Mouse (Mus musculus) heart, adult 2 months (tissue): ENCODE data around the gene Onecut3.

Experiments used
- CTCF ChIP-seq: fragments of 200-600 bp; IDR thresholded peaks from 2 replicates; pipeline ENCODE4 v1.8.1; 2022; ENCODE audit warnings: antibody characterized with exemption, mild to moderate bottlenecking, moderate library complexity
- EP300 ChIP-seq: fragments of 200-500 bp; IDR thresholded peaks from 2 replicates; pipeline ENCODE4 v1.6.1; 2011; ENCODE audit warnings: low read depth, low read length, control low read depth; ENCODE audit not compliant: insufficient read depth
- POLR2A ChIP-seq: fragments of 200-500 bp; IDR thresholded peaks from 2 replicates; pipeline ENCODE4 v1.6.1; 2011; ENCODE audit warnings: mild to moderate bottlenecking, low read depth, low read length, control low read depth; ENCODE audit not compliant: insufficient read depth

DNA sequence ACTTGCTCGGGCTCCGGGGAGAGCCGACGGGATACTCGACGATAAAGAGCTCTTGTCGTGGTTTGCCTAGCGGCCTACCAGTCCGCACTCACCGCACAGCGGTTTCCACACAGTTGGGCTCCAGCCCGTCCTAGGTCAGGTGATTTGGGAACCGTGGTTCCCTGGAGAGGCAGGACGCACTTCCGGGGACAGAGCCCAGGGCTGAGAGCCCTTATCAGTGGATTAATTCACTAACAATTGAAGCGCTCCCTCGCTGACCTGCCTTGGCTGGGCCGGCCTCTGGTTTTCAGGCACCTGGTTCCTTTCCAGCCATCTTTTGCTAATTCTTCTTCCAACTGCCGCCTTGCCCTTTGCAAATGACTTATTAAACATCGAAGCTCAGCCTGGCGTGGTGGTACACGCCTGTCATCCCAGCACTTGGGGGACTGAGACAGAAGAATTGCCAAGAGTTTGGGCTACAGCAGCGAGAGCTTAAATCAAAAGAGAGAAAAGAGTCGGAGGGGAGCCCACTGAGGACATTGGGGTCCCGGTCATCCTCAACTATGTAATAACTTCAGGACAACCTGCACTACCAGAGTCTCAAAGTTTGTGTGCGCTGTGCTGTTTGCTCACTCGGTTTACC, 9.1 kb downstream of the Onecut3 start:
- TF ChIP-seq EP300 (no peak), POLR2A (no peak), CTCF (no peak)
